Mouse (Mus musculus) ES-Bruce4 (cell line): ENCODE measurements around the gene Vmn2r107. TPM values are rescaled to one million over a fixed set of nuclear protein-coding genes. Genes with fewer than 3 reads are reported as not detected.

Source experiments
- H3K27ac ChIP-seq: 2 replicates; pipeline ENCODE4 v1.5.1; 2012; ENCODE audit warnings: low read length, inconsistent platforms; ENCODE audit not compliant: insufficient read depth
- H3K27me3 ChIP-seq: 2 replicates; pipeline ENCODE4 v1.6.1; 2012; ENCODE audit warnings: mild to moderate bottlenecking, low read length, inconsistent platforms; ENCODE audit not compliant: control insufficient read depth, poor library complexity, insufficient read depth, severe bottlenecking
- H3K36me3 ChIP-seq: 2 replicates; pipeline ENCODE4 v1.6.1; 2012; ENCODE audit warnings: inconsistent platforms, mild to moderate bottlenecking, low read length, moderate library complexity; ENCODE audit not compliant: control insufficient read depth, poor library complexity, insufficient read depth, severe bottlenecking
- H3K4me1 ChIP-seq: one replicate; pipeline ENCODE4 v1.8.1; 2011; ENCODE audit warnings: low read length; ENCODE audit not compliant: control insufficient read depth, insufficient read depth
- H3K4me3 ChIP-seq: 2 replicates; pipeline ENCODE4 v1.5.1; 2011; ENCODE audit warnings: low read depth, mild to moderate bottlenecking, low read length
- H3K9ac ChIP-seq: 2 replicates; pipeline ENCODE4 v1.6.1; 2012; ENCODE audit warnings: low read depth, mild to moderate bottlenecking, inconsistent platforms; ENCODE audit not compliant: poor library complexity, severe bottlenecking
- H3K9me3 ChIP-seq: replicated peaks from 2 replicates; pipeline ENCODE4 v1.6.1; 2012; ENCODE audit warnings: mild to moderate bottlenecking, low read length, inconsistent platforms; ENCODE audit not compliant: control insufficient read depth, poor library complexity, insufficient read depth, severe bottlenecking
- CTCF ChIP-seq: IDR thresholded peaks from one replicate; pipeline ENCODE4 v1.8.1; 2011; ENCODE audit warnings: low read depth, low read length
- EP300 ChIP-seq: IDR thresholded peaks from 2 replicates; pipeline ENCODE4 v1.6.1; 2011; ENCODE audit warnings: low read depth, low read length; ENCODE audit not compliant: insufficient read depth
- POLR2A ChIP-seq: IDR thresholded peaks from one replicate; pipeline ENCODE4 v1.8.1; 2011; ENCODE audit warnings: low read length; ENCODE audit not compliant: insufficient read depth
- polyA plus RNA-seq: library from polyadenylated mRNA; stranded (reverse); fragments of >200 nt; gene quantifications from 2 replicates; pipeline ENCODE4 v1.2.4, GENCODE M21; 2011; ENCODE audit warnings: low read depth; ENCODE audit not compliant: missing spikeins, insufficient read depth, insufficient read length

Gene Vmn2r107
- not detected in 2 replicates for polyA plus RNA-seq

DNA sequence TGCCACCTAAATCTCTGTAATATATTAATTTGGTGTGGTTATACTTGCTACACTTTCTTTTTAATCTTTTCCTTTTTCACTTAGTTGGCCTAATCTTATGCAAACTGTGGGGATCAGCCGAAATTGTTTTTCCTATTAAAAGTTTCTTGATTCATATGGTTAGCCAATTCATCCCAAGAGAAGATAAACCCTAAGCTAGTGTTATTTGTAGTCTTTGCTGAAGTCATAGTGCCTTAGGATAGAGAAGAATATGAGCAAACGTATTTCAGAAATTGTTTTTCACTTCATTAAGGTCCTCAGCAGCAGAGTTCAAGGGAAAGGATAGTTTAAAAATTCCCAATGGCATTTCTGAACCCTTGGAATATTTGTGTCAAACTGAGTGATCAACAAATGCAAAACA is at the start of gene Vmn2r107:
TSS of gene Vmn2r107 (plus strand) at position 301 of the 400 bp plus-strand sequence.
- Histone ChIP-seq H3K4me1 (no peaks in the 10 kb centered on the region), H3K36me3 (no peaks in the 10 kb centered on the region), H3K9me3 (no peaks in the 10 kb centered on the region; the same call in 1 of the 2 replicates), H3K9ac (no peak within 1 kb of the TSS), H3K27ac (no peak within 1 kb of the TSS), H3K4me3 (no peak within 1 kb of the TSS), H3K27me3 (no peaks in the 10 kb centered on the region)
- TF ChIP-seq CTCF (no peak), EP300 (no peak), POLR2A (no peak)

DNA sequence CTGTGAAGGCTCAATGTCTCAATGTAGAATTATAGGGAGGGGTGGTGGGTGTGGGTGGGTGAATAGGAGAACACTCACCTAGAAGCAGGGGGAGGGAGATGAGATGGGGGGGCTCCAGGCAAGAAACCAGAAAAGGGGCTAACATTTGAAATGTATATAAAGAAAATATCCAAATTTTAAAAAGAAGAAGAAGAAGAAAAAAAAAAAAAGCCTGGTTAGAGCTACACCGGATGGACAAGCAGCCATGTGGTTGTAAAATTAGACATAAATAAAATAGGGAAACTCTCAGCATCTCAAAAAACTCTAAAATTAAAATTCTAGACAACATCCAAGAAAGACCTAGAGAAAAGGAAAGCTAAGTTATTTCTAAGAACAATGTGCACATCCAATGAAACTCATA is 39.3 kb upstream of the Vmn2r107 start:
- TF ChIP-seq CTCF (no peak), POLR2A (no peak), EP300 (no peak)
- Histone ChIP-seq H3K9me3 (no peaks in the 10 kb centered on the region), H3K27ac (no peak overlapping the region), H3K27me3 (no peaks in the 10 kb centered on the region; the same call in 1 of the 2 replicates), H3K4me3 (no peak overlapping the region), H3K4me1 (no peaks in the 10 kb centered on the region), H3K36me3 (no peaks in the 10 kb centered on the region), H3K9ac (no peak overlapping the region)

- H3K27ac ChIP-seq, result no peak overlapping the region
- H3K9ac ChIP-seq, result no peak overlapping the region
- H3K9me3 ChIP-seq, result peaks cover 19% of the 10 kb centered on the region
- no peak for TF ChIP-seq CTCF
- H3K4me1 ChIP-seq, result no peaks in the 10 kb centered on the region
- no peaks in the 10 kb centered on the region for H3K27me3 ChIP-seq
- H3K36me3 ChIP-seq, result no peaks in the 10 kb centered on the region
- H3K4me3 ChIP-seq, result no peak overlapping the region
Measured at GRCm38 (mm10) chr17:20399105-20399504, 54.1 kb downstream of the Vmn2r107 start.

DNA sequence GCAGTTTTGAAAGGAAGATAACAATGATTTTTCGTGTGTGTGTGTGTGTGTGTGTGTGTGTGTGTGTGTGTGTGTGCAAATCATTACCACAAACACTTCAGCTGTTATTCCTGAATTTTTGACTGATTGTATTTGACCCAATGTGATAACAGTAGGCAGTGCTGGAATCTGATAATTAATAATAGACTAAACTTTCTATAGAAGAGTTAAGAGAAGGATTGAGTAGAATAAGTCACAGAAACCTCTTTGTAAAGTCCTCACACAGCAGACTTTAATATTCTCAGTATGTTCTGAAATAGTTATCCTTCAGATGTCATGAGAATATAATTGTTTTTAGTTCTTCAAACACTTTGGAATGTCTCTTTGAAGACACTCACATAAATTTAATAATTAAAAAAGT is 68.8 kb downstream of the Vmn2r107 start, which contains the start of gene Vmn1r224:
TSS of gene Vmn1r224 (plus strand) at position 301 of the 400 bp plus-strand sequence.
- H3K4me1 ChIP-seq, result no peaks in the 10 kb centered on the region
- H3K9ac ChIP-seq, result no peak within 1 kb of the TSS
- H3K27me3 ChIP-seq, result no peaks in the 10 kb centered on the region
- H3K27ac ChIP-seq, result no peak within 1 kb of the TSS
- no peak within 1 kb of the TSS for H3K4me3 ChIP-seq
- no peaks in the 10 kb centered on the region for H3K36me3 ChIP-seq
- H3K9me3 ChIP-seq, result no peaks in the 10 kb centered on the region
- no peak for TF ChIP-seq POLR2A
- no peak for TF ChIP-seq CTCF
- no peak for TF ChIP-seq EP300

Other genes with a start within 250 kb of the Vmn2r107 start
- gene Fpr-rs7, start 231.0 kb upstream of the Vmn2r107 start, polyA plus RNA-seq, result not detected in 2 replicates
- not detected in 2 replicates for gene Fpr-rs6, start 162.1 kb upstream of the Vmn2r107 start, polyA plus RNA-seq
- gene Vmn2r105, start 110.2 kb upstream of the Vmn2r107 start, polyA plus RNA-seq, result not detected in 2 replicates
- not detected in 2 replicates for gene Vmn2r106, start 59.7 kb upstream of the Vmn2r107 start, polyA plus RNA-seq
- not detected in 2 replicates for gene Vmn1r224, start 68.9 kb downstream of the Vmn2r107 start, polyA plus RNA-seq
- 0.07 TPM in 1 of 2 replicates, not detected in the other for gene Vmn2r108, start 136.1 kb downstream of the Vmn2r107 start, polyA plus RNA-seq
- gene Vmn1r225, start 152.9 kb downstream of the Vmn2r107 start, polyA plus RNA-seq, result not detected in 2 replicates
- gene Vmn2r109, start 219.5 kb downstream of the Vmn2r107 start, polyA plus RNA-seq, result not detected in 2 replicates